Mouse (Mus musculus): ENCODE measurements at regions not wholly inside any gene's neighbourhood (a gene's known extent, or its start where the extent isn't known, plus 50 kb on each side); places are given as distances from the start of the nearest gene placed in this dataset.

DNA sequence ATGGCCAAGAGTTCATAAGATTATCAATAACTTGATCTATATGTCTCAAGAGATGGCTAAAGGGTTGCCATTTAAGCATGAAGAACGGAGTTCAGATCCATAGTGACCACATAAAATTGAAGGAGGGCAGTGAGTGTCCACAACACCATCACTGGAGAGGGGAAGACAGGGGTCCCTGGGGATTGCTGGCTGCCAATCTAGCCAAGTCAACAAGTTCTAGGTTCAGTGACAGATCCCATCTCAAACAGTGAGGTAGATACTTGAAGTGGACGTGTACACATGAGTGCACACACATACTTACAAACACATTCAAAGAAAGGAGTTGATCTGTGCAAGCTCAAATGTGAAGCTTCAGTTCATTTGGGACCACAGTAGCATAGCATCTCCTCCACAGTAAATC lies 471.8 kb upstream of the Atp11b start:
- WGBS, result 81% methylated on average over 2 of the region's 2 CpGs
- Histone ChIP-seq H3K36me3 (no peaks in the 10 kb centered on the region), H3K9me3 (replicated peaks) (no peaks in the 10 kb centered on the region), H3K27ac (no peak overlapping the region), H3K4me3 (no peak overlapping the region), H3K4me1 (no peaks in the 10 kb centered on the region), H3K27me3 (no peaks in the 10 kb centered on the region), H3K9ac (no peak overlapping the region), H3K4me2 (replicated peaks) (no peak overlapping the region)
- no peak for ATAC-seq (ENCODE audit: low FRiP score)

DNA sequence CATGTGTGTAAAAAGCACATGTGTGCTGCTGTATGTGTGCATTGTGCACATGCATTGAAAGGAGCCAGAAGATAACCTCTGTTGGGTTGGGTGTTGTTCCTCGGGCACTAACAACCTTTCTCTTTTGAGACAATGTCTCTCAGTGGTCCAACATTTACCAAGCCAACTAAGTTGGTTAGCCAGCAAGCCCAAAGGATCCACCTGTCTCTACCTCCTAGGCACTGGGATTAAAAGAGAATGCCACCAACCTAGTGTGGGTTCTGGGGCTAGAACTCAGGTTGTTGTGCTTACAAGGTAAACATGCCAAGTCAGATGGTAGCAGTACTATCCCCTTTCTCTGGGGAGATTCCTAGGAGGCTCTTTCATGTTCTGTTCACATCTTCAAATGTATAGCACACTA lies 459.1 kb upstream of the Atp11b start:
- ATAC-seq (ENCODE audit: low FRiP score), result no peak
- Histone ChIP-seq H3K27me3 (no peaks in the 10 kb centered on the region), H3K4me2 (replicated peaks) (no peak overlapping the region), H3K9me3 (replicated peaks) (no peaks in the 10 kb centered on the region; the same call in 1 of the 2 replicates), H3K27ac (no peak overlapping the region), H3K9ac (no peak overlapping the region), H3K4me3 (no peak overlapping the region), H3K36me3 (no peaks in the 10 kb centered on the region), H3K4me1 (no peaks in the 10 kb centered on the region)
- 86% methylated on average over 1 of the region's 1 CpGs for WGBS

DNA sequence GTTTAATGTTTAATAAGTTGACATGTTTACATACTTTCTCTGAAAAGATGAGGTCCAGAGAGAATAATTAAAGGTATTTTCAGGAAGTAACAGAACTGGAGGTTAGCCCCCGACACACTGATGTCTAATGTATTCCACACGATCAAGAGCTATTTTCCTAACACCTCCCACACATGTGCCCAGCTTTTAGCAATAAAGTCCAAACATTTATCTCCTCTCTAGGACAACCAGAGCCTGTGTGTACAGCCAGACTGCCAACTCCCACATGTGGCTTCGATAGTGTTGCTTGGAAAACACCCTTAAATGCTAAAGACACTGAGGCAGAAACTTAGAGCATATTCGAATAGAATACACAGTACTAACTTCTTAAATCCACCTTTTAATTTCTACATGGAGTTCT lies 458.2 kb upstream of the Atp11b start:
- no peak overlapping the region for H3K9ac ChIP-seq
- no peaks in the 10 kb centered on the region for H3K4me1 ChIP-seq
- no peak overlapping the region for H3K27ac ChIP-seq
- H3K4me2 ChIP-seq (replicated peaks), result no peak overlapping the region
- H3K27me3 ChIP-seq, result no peaks in the 10 kb centered on the region
- no peaks in the 10 kb centered on the region for H3K36me3 ChIP-seq
- 84% methylated on average over 4 of the region's 4 CpGs for WGBS
- no peak for ATAC-seq (ENCODE audit: low FRiP score)
- no peak overlapping the region for H3K4me3 ChIP-seq
- H3K9me3 ChIP-seq (replicated peaks), result no peaks in the 10 kb centered on the region; the same call in 1 of the 2 replicates

DNA sequence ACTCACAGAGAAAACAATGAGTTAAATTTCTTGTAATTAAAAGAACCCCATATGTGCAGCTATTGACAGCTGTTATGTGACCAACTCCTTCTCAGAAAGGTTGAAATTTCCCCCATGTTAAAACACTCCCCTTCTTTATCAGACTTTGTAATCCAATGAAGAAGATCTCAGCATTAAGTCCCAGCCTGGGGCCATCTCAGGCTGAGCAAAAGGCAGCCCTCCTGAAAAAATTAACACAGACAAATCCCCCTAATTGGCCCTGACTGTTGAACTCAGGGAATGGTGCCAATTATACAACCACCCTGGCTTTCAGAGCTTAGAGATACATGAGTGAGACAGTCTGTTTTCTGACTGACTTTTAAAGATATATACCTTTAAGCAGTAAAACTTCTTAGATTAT lies 454.9 kb upstream of the Atp11b start:
- Histone ChIP-seq H3K36me3 (no peaks in the 10 kb centered on the region), H3K27me3 (no peaks in the 10 kb centered on the region), H3K9ac (no peak overlapping the region), H3K9me3 (replicated peaks) (no peaks in the 10 kb centered on the region; the same call in 1 of the 2 replicates), H3K4me2 (replicated peaks) (no peak overlapping the region), H3K27ac (no peak overlapping the region), H3K4me1 (no peaks in the 10 kb centered on the region), H3K4me3 (no peak overlapping the region)
- ATAC-seq (ENCODE audit: low FRiP score), result no peak

DNA sequence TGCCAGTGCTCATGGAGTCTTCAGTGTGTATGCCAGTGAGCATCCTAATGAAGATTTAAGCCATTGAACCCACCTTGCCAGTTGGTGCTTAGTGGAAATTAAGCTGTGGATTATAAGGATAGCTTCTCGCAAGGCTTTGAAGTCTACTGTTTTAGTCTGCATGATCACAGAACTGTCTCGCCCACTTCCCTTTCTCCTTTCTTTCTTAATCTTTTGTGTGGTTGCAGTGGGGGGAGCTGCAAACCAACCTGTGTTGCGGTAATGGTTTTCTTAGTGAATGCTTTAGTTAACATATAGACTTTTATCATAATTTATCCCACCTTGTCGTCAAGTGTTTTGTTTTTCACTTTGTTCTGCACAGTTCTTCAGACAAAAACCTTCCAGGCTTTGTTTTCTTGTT lies 447.9 kb upstream of the Atp11b start:
- Histone ChIP-seq H3K27ac (no peak overlapping the region), H3K4me3 (no peak overlapping the region), H3K9ac (no peak overlapping the region), H3K27me3 (no peaks in the 10 kb centered on the region), H3K9me3 (replicated peaks) (0 out of 2 replicates have a peak, but pooled peaks cover 2% of the 10 kb centered on the region), H3K4me2 (replicated peaks) (no peak overlapping the region), H3K36me3 (no peaks in the 10 kb centered on the region), H3K4me1 (no peaks in the 10 kb centered on the region)
- no peak for ATAC-seq (ENCODE audit: low FRiP score)
- 90% methylated on average over 4 of the region's 4 CpGs for WGBS

DNA sequence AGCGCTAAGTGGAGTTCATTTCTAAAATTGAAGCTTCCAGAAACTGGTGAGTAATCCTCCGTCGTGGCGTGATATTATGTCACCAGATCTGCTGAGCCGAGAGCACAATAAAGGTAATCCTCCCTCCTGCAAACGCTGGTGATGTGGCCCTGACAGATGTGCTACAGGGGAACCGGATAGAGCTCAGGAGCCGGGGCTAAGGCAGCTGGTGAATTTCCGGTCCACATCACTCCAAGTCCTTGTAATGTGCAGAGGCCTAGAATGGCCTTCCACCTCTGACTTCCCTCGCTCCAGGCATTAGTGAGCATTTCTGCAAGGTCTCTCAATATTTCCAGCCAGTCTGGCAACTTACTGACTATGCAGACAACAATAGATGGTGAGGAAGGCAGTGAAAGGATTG lies 439.7 kb upstream of the Atp11b start:
- Histone ChIP-seq H3K27me3 (no peaks in the 10 kb centered on the region), H3K27ac (no peak overlapping the region), H3K36me3 (no peaks in the 10 kb centered on the region), H3K4me1 (0 out of 2 replicates have a peak, but pooled peaks cover 5% of the 10 kb centered on the region), H3K4me2 (replicated peaks) (no peak overlapping the region), H3K9ac (no peak overlapping the region), H3K4me3 (no peak overlapping the region), H3K9me3 (replicated peaks) (no peaks in the 10 kb centered on the region)
- 87% methylated on average over 10 of the region's 10 CpGs for WGBS
- no peak for ATAC-seq (ENCODE audit: low FRiP score)

DNA sequence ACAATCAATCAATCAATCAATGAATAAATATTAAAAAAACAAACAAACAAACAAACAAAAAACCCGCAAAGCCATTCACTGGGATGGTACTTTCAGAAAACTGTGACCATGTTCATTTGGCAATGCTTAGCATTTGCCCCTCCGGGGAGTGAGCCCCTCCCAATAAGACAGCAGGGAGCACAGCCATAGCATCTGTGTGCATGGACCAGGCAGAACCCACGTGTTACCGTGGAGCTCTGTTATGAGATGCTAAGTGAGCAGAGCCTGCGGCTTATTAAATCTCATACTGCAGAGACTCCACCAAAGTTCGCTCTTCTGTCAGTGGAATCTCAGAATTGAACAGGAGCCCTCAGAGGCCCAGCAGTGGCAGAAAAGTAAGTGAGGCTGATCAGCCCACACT lies 438.7 kb upstream of the Atp11b start:
- WGBS, result 70% methylated on average over 6 of the region's 6 CpGs
- no peaks in the 10 kb centered on the region for H3K9me3 ChIP-seq (replicated peaks)
- H3K4me2 ChIP-seq (replicated peaks), result no peak overlapping the region
- H3K4me1 ChIP-seq, result 0 out of 2 replicates have a peak, but pooled peaks cover 6% of the 10 kb centered on the region
- no peaks in the 10 kb centered on the region for H3K36me3 ChIP-seq
- H3K9ac ChIP-seq, result no peak overlapping the region
- H3K27me3 ChIP-seq, result no peaks in the 10 kb centered on the region
- H3K27ac ChIP-seq, result no peak overlapping the region
- ATAC-seq (ENCODE audit: low FRiP score), result no peak
- no peak overlapping the region for H3K4me3 ChIP-seq

DNA sequence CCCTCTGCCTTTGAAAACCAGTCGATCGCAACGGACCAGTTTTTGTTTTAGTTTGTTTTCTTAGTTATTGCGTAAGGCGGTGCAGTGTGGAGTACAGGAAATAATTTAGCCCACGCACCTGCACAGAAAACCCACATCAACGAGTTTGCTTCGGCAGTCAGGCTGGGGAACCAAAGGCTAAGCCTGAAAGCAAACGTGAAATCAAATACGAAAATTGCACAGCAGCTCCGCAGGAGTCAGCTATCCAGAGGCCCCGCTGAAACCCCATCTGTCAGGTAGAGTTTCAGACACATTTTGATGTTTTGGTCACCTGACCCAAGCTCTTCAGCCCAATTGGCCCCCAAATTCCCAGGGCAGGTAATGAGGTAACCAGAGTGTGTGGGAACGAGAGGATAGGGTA lies 435.6 kb upstream of the Atp11b start:
- no peak for ATAC-seq (ENCODE audit: low FRiP score)
- Histone ChIP-seq H3K27ac (no peak overlapping the region), H3K4me1 (peaks cover 19% of the 10 kb centered on the region), H3K27me3 (no peaks in the 10 kb centered on the region), H3K4me2 (replicated peaks) (no peak overlapping the region; the same call in 1 of the 2 replicates), H3K9ac (no peak overlapping the region), H3K36me3 (no peaks in the 10 kb centered on the region), H3K9me3 (replicated peaks) (no peaks in the 10 kb centered on the region), H3K4me3 (no peak overlapping the region)
- 62% methylated on average over 13 of the region's 13 CpGs for WGBS

DNA sequence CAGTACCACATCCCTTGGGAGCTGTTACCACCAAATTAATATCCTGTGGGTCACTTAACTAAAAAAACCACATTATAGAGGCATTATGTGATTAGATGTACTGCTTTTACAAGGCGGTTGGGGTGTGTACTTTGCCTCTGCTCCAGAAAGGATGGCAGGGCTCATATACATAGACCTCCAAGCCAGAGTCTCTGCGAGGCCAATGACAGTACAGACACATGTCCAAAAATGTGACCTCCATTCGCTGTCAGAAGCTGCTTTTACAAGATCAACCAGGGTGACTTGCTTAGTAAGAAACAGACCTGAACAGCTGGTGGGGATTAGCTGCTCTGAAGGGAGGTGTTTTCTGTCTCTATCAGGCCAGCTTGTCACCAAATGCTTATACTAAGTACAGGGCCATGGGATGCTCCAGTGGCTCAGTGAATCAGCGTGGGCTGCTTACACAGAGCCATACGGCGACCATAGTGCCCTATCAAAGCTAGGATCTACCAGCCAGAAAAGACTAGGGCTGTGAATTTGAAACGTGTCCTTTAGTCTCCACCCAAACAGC lies 433.0 kb upstream of the Atp11b start:
- no peaks in the 10 kb centered on the region for H3K36me3 ChIP-seq
- H3K4me2 ChIP-seq (replicated peaks), result no peak overlapping the region
- no peaks in the 10 kb centered on the region for H3K27me3 ChIP-seq
- peaks cover 16% of the 10 kb centered on the region for H3K4me1 ChIP-seq
- H3K4me3 ChIP-seq, result no peak overlapping the region
- ATAC-seq (ENCODE audit: low FRiP score), result no peak
- no peak overlapping the region for H3K9ac ChIP-seq
- H3K9me3 ChIP-seq (replicated peaks), result no peaks in the 10 kb centered on the region
- WGBS, result 58% methylated on average over 7 of the region's 7 CpGs
- no peak overlapping the region for H3K27ac ChIP-seq

DNA sequence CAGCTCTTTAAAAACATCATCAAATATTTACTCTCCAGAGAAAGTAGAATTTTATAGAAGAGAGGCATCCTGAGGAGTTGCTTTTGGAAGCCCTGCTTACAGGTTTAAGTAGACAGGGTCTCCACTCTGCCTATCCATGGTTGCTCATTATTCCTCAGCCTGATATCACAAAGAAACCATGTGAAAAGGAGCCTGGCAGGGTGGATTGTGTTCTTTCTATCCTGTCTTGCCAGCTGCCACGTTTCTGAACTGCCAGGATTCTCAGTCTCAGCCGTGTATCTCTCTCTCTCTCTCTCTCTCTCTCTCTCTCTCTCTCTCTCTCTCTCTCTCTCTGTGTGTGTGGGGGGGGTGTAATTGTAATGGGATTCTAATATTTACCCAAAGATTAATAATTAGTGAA lies 431.9 kb upstream of the Atp11b start:
- no peaks in the 10 kb centered on the region for H3K36me3 ChIP-seq
- no peak overlapping the region for H3K4me3 ChIP-seq
- no peaks in the 10 kb centered on the region for H3K9me3 ChIP-seq (replicated peaks)
- no peaks in the 10 kb centered on the region for H3K27me3 ChIP-seq
- no peak for ATAC-seq (ENCODE audit: low FRiP score)
- WGBS, result 12% methylated on average over 2 of the region's 2 CpGs
- no peak overlapping the region for H3K4me2 ChIP-seq (replicated peaks)
- H3K9ac ChIP-seq, result no peak overlapping the region
- peaks cover 16% of the 10 kb centered on the region for H3K4me1 ChIP-seq
- H3K27ac ChIP-seq, result no peak overlapping the region

DNA sequence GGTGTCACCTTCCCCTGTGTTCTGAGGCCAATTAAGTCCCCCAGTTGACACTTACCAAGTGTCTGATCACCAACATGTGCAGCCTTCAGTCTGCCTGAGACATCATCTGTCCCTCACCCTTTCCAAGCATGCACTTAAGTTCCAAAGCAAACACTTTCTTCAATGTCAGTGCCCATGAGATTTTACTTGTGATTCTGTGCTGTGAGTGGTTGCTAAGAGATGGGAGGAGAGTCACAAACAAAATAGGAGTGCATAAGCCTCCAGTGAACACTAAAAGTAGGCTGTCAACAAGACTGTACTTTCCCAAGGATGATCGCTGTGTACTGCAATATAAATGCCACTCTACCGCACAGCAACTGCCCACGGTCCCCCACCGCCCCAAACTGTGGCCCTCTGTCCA lies 431.0 kb upstream of the Atp11b start:
- Histone ChIP-seq H3K4me1 (peaks cover 16% of the 10 kb centered on the region), H3K4me2 (replicated peaks) (no peak overlapping the region), H3K36me3 (no peaks in the 10 kb centered on the region), H3K27me3 (no peaks in the 10 kb centered on the region), H3K9me3 (replicated peaks) (no peaks in the 10 kb centered on the region), H3K4me3 (no peak overlapping the region), H3K27ac (no peak overlapping the region), H3K9ac (no peak overlapping the region)
- no peak for ATAC-seq (ENCODE audit: low FRiP score)
- 92% methylated on average over 4 of the region's 4 CpGs for WGBS

DNA sequence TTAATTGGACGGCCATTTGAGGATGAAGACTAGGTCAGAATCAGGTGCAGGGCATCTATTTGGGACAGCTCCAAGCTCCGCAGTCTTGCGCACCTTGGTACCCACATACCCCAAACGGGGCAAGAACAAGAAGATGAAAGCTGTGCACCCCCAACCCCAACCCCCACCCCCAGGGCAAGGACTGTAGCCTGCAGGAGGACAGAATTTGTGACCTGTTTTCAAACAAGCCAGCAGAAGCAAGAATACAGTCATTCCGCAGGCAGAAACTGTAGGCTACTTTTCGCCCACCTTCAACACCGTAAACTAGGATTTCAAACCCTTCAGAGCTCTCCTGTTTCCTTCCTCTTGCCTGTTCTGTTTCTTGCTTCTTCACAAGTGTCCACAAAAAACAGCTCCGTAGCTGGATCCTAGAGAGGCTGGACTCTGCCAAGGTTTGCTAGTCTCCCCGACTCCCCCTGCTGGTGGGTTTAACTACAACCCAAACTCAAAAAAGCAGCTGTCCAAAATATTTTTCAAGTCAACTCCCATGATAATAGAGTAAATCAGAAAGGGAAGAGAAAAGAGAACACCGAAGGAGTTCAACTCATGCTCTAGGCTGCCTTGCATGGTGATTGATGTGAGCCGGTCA lies 430.3 kb upstream of the Atp11b start:
- Histone ChIP-seq H3K9me3 (replicated peaks) (no peaks in the 10 kb centered on the region), H3K9ac (no peak overlapping the region), H3K4me2 (replicated peaks) (no peak overlapping the region), H3K4me1 (peaks cover 16% of the 10 kb centered on the region), H3K36me3 (no peaks in the 10 kb centered on the region), H3K27ac (no peak overlapping the region), H3K27me3 (no peaks in the 10 kb centered on the region), H3K4me3 (no peak overlapping the region)
- 73% methylated on average over 11 of the region's 11 CpGs for WGBS
- no peak for ATAC-seq (ENCODE audit: low FRiP score)

DNA sequence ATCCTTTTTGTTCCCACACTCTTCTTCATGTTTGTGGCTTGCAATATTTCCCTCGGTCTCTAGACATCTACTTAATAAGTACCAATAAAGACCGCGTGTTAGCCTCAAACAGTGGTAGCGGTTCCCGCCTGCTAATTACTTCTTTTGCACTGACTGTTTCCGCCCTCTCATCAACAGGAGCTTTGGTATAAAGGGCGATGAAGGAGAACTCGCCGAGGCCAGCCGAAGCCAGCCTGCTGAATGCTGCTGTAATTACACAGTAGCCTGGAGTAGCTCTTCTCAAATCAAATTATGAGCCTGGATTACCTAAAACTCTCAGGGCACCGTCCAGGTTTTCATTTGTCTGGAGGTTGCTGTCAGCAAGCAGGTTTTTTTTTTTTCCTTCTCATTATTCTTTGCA lies 429.7 kb upstream of the Atp11b start:
- Histone ChIP-seq H3K4me1 (peaks cover 16% of the 10 kb centered on the region), H3K9me3 (replicated peaks) (no peaks in the 10 kb centered on the region), H3K27me3 (no peaks in the 10 kb centered on the region), H3K27ac (0 out of 2 replicates have a peak overlapping the region, but pooled peaks have one; percentile 18), H3K36me3 (no peaks in the 10 kb centered on the region), H3K4me2 (replicated peaks) (no peak overlapping the region), H3K4me3 (no peak overlapping the region), H3K9ac (no peak overlapping the region)
- WGBS, result 50% methylated on average over 11 of the region's 11 CpGs
- 0 out of 2 replicates have a peak, but pooled peaks have one; percentile 26 for ATAC-seq (ENCODE audit: low FRiP score)
